Mouse (Mus musculus) testis, postnatal 14 days (tissue): ENCODE data around the gene Ccng2.

Source experiments
- DNase-seq: peaks from one replicate; pipeline ENCODE4 v3.0.0; 2021; ENCODE audit warnings: low spot score

Ccng2 gene

GRCm38 (mm10) chr5:93266883-93267704, at the start of gene Ccng2:
TSS of gene Ccng2 (plus strand) at chr5:93267257.
- peak; percentile 97 for DNase-seq

- DNase-seq: no peak
These were observed 48.7 kb upstream of the Ccng2 start for GRCm38 (mm10) chr5:93218375-93218774.

GRCm38 (mm10) chr5:93221661-93222060, 45.4 kb upstream of the Ccng2 start:
- DNase-seq: peak; percentile 12

GRCm38 (mm10) chr5:93224549-93224948, 42.5 kb upstream of the Ccng2 start:
- no peak for DNase-seq

GRCm38 (mm10) chr5:93227157-93227556, 39.9 kb upstream of the Ccng2 start:
- no peak for DNase-seq

GRCm38 (mm10) chr5:93229527-93229926, 37.5 kb upstream of the Ccng2 start:
- no peak for DNase-seq

- no peak for DNase-seq
These were observed 35.3 kb upstream of the Ccng2 start for GRCm38 (mm10) chr5:93231721-93232120.

GRCm38 (mm10) chr5:93232838-93233237, 34.2 kb upstream of the Ccng2 start:
- DNase-seq: no peak

- no peak for DNase-seq
These were observed 32.9 kb upstream of the Ccng2 start for GRCm38 (mm10) chr5:93234130-93234529.

- DNase-seq: no peak
These were observed 32.5 kb upstream of the Ccng2 start for GRCm38 (mm10) chr5:93234605-93235004.

- DNase-seq: no peak
These were observed 31.2 kb upstream of the Ccng2 start for GRCm38 (mm10) chr5:93235888-93236287.

GRCm38 (mm10) chr5:93236541-93236940, 30.5 kb upstream of the Ccng2 start:
- no peak for DNase-seq

GRCm38 (mm10) chr5:93239590-93240544, 27.2 kb upstream of the Ccng2 start:
- no peak for DNase-seq

GRCm38 (mm10) chr5:93245280-93245679, 21.8 kb upstream of the Ccng2 start:
- DNase-seq: no peak

GRCm38 (mm10) chr5:93249940-93250578, 17.0 kb upstream of the Ccng2 start:
- DNase-seq: no peak

GRCm38 (mm10) chr5:93251001-93251760, 15.9 kb upstream of the Ccng2 start:
- DNase-seq: no peak

GRCm38 (mm10) chr5:93255759-93256265, 11.2 kb upstream of the Ccng2 start:
- no peak for DNase-seq

GRCm38 (mm10) chr5:93256820-93257405, 10.1 kb upstream of the Ccng2 start:
- no peak for DNase-seq

- DNase-seq: no peak
These were observed 7.7 kb upstream of the Ccng2 start for GRCm38 (mm10) chr5:93259349-93259748.

- no peak for DNase-seq
These were observed 6.1 kb upstream of the Ccng2 start for GRCm38 (mm10) chr5:93260983-93261382.

GRCm38 (mm10) chr5:93262751-93263150, 4.3 kb upstream of the Ccng2 start:
- DNase-seq: no peak
